Mouse (Mus musculus): ENCODE measurements around the gene Psen1.

DNA sequence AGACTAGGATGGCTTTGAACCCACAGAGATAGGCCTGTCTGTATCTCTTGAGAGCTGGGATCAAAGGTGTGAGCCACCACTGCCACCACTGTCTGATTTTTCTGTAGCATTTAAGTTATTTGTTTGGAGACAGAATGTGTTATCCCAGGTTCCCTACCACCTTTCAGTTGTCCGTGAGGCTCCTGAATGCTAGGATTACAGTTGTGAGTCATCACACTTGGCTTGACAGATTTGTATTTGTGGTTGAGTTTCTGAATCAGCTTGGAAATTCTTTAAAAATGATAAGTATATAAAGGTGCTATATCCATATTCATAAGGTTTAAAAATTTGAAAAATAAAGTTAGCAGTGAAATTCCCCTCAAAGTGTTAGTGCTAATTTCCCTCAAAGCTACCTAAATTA lies 44.8 kb upstream of the Psen1 start:
- TF ChIP-seq CTCF (IDR thresholded peaks at IDR 0.05): no peak
- TF ChIP-seq EP300 (IDR thresholded peaks at IDR 0.05): no peak
